Mouse (Mus musculus): Measurements from ENCODE around the gene Ghrl.
"Not testable (repeated sequence)": the region's sequence is repeated elsewhere in the genome, so short reads cannot be mapped to it uniquely, and the experiment has no call there.

Ghrl gene

GRCm38 (mm10) chr6:113696582-113697221, 23.0 kb downstream of the Ghrl start, which contains the start of gene Tatdn2:
Gene Tatdn2 (plus strand): TSS chr6:113697050.
- peak; percentile 96 to 98 for DNase-seq (ENCODE audit: low spot score in 2 of 2)

GRCm38 (mm10) chr6:113695766-113696355, 23.8 kb downstream of the Ghrl start:
- no peak for DNase-seq (ENCODE audit: low spot score in 2 of 2)

- DNase-seq (ENCODE audit: low spot score in 2 of 2): no peak
Measured at GRCm38 (mm10) chr6:113695203-113695602, 24.5 kb downstream of the Ghrl start.

GRCm38 (mm10) chr6:113693377-113693776, 26.3 kb downstream of the Ghrl start:
- DNase-seq (ENCODE audit: low spot score in 2 of 2): no peak

GRCm38 (mm10) chr6:113692661-113693133, 27.0 kb downstream of the Ghrl start:
- DNase-seq (ENCODE audit: low spot score in 2 of 2): no peak

GRCm38 (mm10) chr6:113691084-113691462, 28.6 kb downstream of the Ghrl start:
- DNase-seq (ENCODE audit: low spot score in 2 of 2): no peak

- no peak for DNase-seq (ENCODE audit: low spot score in 2 of 2)
Measured at GRCm38 (mm10) chr6:113690400-113691083, 29.1 kb downstream of the Ghrl start.

- DNase-seq (ENCODE audit: low spot score in 2 of 2): no peak
Measured at GRCm38 (mm10) chr6:113690008-113690399, 29.7 kb downstream of the Ghrl start.

- no peak for DNase-seq (ENCODE audit: low spot score in 2 of 2)
Measured at GRCm38 (mm10) chr6:113686551-113687125, 33.0 kb downstream of the Ghrl start.

- DNase-seq (ENCODE audit: low spot score in 2 of 2): no peak
Measured at GRCm38 (mm10) chr6:113683081-113683825, 36.4 kb downstream of the Ghrl start.

- DNase-seq (ENCODE audit: low spot score in 2 of 2): peak; percentile 44 to 68
Measured at GRCm38 (mm10) chr6:113681271-113681670, 38.4 kb downstream of the Ghrl start.

- no peak for DNase-seq (ENCODE audit: low spot score in 2 of 2)
Measured at GRCm38 (mm10) chr6:113679993-113680566, 39.6 kb downstream of the Ghrl start.

- DNase-seq (ENCODE audit: low spot score in 2 of 2): peak in 1 of 2 experiments; percentile 14
Measured at GRCm38 (mm10) chr6:113678246-113679012, 41.3 kb downstream of the Ghrl start.

GRCm38 (mm10) chr6:113677070-113677734, 42.5 kb downstream of the Ghrl start:
- DNase-seq (ENCODE audit: low spot score in 2 of 2): no peak

- DNase-seq (ENCODE audit: low spot score in 2 of 2): no peak
Measured at GRCm38 (mm10) chr6:113675991-113676390, 43.7 kb downstream of the Ghrl start.

- DNase-seq (ENCODE audit: low spot score in 2 of 2): no peak
Measured at GRCm38 (mm10) chr6:113675234-113675633, 44.4 kb downstream of the Ghrl start.

- DNase-seq (ENCODE audit: low spot score in 2 of 2): no peak
Measured at GRCm38 (mm10) chr6:113672989-113673388, 46.7 kb downstream of the Ghrl start.

GRCm38 (mm10) chr6:113672029-113672428, 47.7 kb downstream of the Ghrl start:
- DNase-seq (ENCODE audit: low spot score in 2 of 2): not testable (repeated sequence)

- no peak for DNase-seq (ENCODE audit: low spot score in 2 of 2)
Measured at GRCm38 (mm10) chr6:113669821-113670220, 49.9 kb downstream of the Ghrl start.

Measured in right cerebral cortex, postnatal 36 days (tissue).